Mouse (Mus musculus) CD4-positive naive resting alpha-beta T cell, adult 57 days (primary cell): ENCODE results near the gene Smim13. TPM values are rescaled to one million over a fixed set of nuclear protein-coding genes. Genes with fewer than 3 reads are reported as not detected.

Experiments used
- total RNA-seq: library from RNA; stranded (reverse); gene quantifications from one replicate; pipeline ENCODE4 v1.2.4, GENCODE M21; 2023

The Smim13 gene
- total RNA-seq = 8.2 TPM

GRCm38 (mm10) chr13:41249538-41250317 lies at the start of gene Smim13:
TSS of gene Smim13 (plus strand) at chr13:41249844.

GRCm38 (mm10) chr13:41220304-41220834 lies 29.3 kb upstream of the Smim13 start, which contains the start of gene Elovl2:
TSS of gene Elovl2 (minus strand) at chr13:41220405.

GRCm38 (mm10) chr13:41273927-41274650 lies 24.4 kb downstream of the Smim13 start, which contains the start of gene Gm17364:
TSS of gene Gm17364 (minus strand) at chr13:41273977.

Other genes starting within 250 kb of the Smim13 start
- gene Pak1ip1, start 248.8 kb upstream of the Smim13 start, total RNA-seq = 74.4 TPM
- 37.0 TPM for gene Tmem14c, start 233.6 kb upstream of the Smim13 start, total RNA-seq
- gene Mak, start 170.1 kb upstream of the Smim13 start, total RNA-seq = not detected
- not detected for gene Gcm2, start 138.8 kb upstream of the Smim13 start, total RNA-seq
- gene Sycp2l, start 135.5 kb upstream of the Smim13 start, total RNA-seq = not detected
- not detected for gene Elovl2, start 29.4 kb upstream of the Smim13 start, total RNA-seq
- gene Gm17364, start 24.1 kb downstream of the Smim13 start, total RNA-seq = not detected
- gene Nedd9, start 237.5 kb downstream of the Smim13 start, total RNA-seq = 159 TPM